Mouse (Mus musculus) gastrocnemius, postnatal 10 days (tissue): Measurements from ENCODE around the gene Gm3269. TPM values are rescaled to one million over a fixed set of nuclear protein-coding genes. Genes with fewer than 3 reads are reported as not detected.
"Not testable (repeated sequence)": the region's sequence is repeated elsewhere in the genome, so short reads cannot be mapped to it uniquely, and the experiment has no call there.

ENCODE experiments used
- DNase-seq: peaks from one replicate; pipeline ENCODE4 v3.0.0; 2021; ENCODE audit warnings: mixed read lengths
- long read RNA-seq, 2 experiments: library from polyadenylated mRNA; stranded (forward); transcript quantifications; one replicate each; pipeline ENCODE4 v2.0.0; 2021
- total RNA-seq, 2 experiments: library from RNA; stranded (reverse); gene quantifications; 2 replicates each; pipeline ENCODE4 v1.2.3; 2021

Gene Gm3269
- under 1 TPM in 1 of 2 experiments, not detected in 1; 0.38 TPM for total RNA-seq
- long read RNA-seq, experiment 1 = 0 reads
- long read RNA-seq, experiment 2 = 0 reads

GRCm38 (mm10) chr14:4837806-4838205 is at the start of gene Gm3269:
TSS of gene Gm3269 (plus strand) at chr14:4838106.
- not testable (repeated sequence) for DNase-seq

GRCm38 (mm10) chr14:4806421-4806820 is 31.5 kb upstream of the Gm3269 start:
- peak; percentile 2 for DNase-seq

GRCm38 (mm10) chr14:4821950-4822349 is 16.0 kb upstream of the Gm3269 start:
- peak; percentile 2 for DNase-seq

- peak; percentile 2 for DNase-seq
Measured at GRCm38 (mm10) chr14:4855299-4855980, 17.5 kb downstream of the Gm3269 start, which contains the start of gene Gm3264. TSS of gene Gm3264 (plus strand) at chr14:4855576.

GRCm38 (mm10) chr14:4892116-4892515 is 54.2 kb downstream of the Gm3269 start, which contains the start of gene Gm3278:
TSS of gene Gm3278 (plus strand) at chr14:4892416.
- not testable (repeated sequence) for DNase-seq

Other genes starting within 250 kb of the Gm3269 start
- gene Gm8159, start 205.8 kb upstream of the Gm3269 start, total RNA-seq = not detected
- not detected for gene Gm3239, start 173.9 kb upstream of the Gm3269 start, total RNA-seq
- gene Gm7876, start 128.9 kb upstream of the Gm3269 start, total RNA-seq = under 1 TPM in 1 of 2 experiments, not detected in 1; 0.14 TPM
- gene Gm3252, start 111.3 kb upstream of the Gm3269 start, total RNA-seq = under 1 TPM; 0.50 to 0.54 TPM
- gene Gm9602, start 61.8 kb upstream of the Gm3269 start, total RNA-seq = not detected
- gene Gm3264, start 17.5 kb downstream of the Gm3269 start, total RNA-seq = 1 to 10 TPM; 6.0 to 7.8 TPM
- not detected for gene Gm3278, start 54.3 kb downstream of the Gm3269 start, total RNA-seq
- gene Gm8297, start 145.8 kb downstream of the Gm3269 start, total RNA-seq = not detected
- gene Gm3298, start 177.8 kb downstream of the Gm3269 start, total RNA-seq = not detected
- gene 4930555G01Rik, start 212.5 kb downstream of the Gm3269 start, total RNA-seq = under 1 TPM; 0.14 to 0.29 TPM
- under 1 TPM; 0.47 to 0.54 TPM for gene Gm8281, start 232.9 kb downstream of the Gm3269 start, total RNA-seq